Mouse (Mus musculus): ENCODE data around the gene 4930404N11Rik. TPM values are rescaled to one million over a fixed set of nuclear protein-coding genes. Genes with fewer than 3 reads are reported as not detected.

Gene 4930404N11Rik
- polyA plus RNA-seq, 2 experiments = 0.37 to 0.43 TPM

DNA sequence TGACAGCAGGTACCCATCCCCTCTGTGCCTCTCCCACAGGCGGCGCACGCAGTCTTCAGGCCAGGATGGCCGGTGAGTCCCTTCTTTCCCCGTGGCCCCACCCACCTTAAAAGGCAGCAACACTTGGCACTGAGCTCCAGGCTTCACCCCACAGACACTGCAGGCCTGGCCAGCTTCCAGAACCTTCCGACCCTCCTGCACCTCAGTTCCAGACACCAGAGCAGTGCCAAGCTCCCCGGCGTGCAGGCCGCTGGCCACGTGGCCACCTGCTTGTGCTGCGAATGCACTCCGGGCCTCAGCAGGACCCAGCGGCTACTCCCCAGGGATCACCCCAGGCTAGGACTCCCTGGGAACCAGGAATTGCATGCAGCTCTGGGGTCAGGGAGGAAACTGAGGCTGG is 52.0 kb downstream of the 4930404N11Rik start:
- WGBS = 94% methylated on average over 13 of the region's 13 CpGs
- H3K4me2 ChIP-seq (replicated peaks; ENCODE audit: low read depth, low read length, severe bottlenecking) = no peak overlapping the region
- H3K27me3 ChIP-seq (ENCODE audit: control insufficient read depth, insufficient read depth, low read length) = no peaks in the 10 kb centered on the region
- no peak for TF ChIP-seq POLR2A (IDR thresholded peaks at IDR 0.05; ENCODE audit: borderline replicate concordance, extremely low read depth, insufficient read depth, insufficient read length)
- DNase-seq (ENCODE audit: low spot score) (no peak), ATAC-seq (ENCODE audit: low FRiP score, low read depth) (no peak)
- H3K27ac ChIP-seq (replicated peaks; ENCODE audit: low read depth, low read length) = no peak overlapping the region
- peaks cover 90% of the 10 kb centered on the region for H3K36me3 ChIP-seq (ENCODE audit: control insufficient read depth, insufficient read depth, low read length)
- H3K9ac ChIP-seq (ENCODE audit: low read depth, low read length, severe bottlenecking) = no peak overlapping the region
- no peaks in the 10 kb centered on the region for H3K9me3 ChIP-seq (ENCODE audit: control insufficient read depth, low read length)
- H3K4me3 ChIP-seq (replicated peaks; ENCODE audit: low read length) = no peak overlapping the region
- H3K4me1 ChIP-seq (ENCODE audit: control insufficient read depth, insufficient read depth, low read length) = peaks cover 7% of the 10 kb centered on the region

Small RNA genes within 50 kb of the gene (microRNA-seq; reads per million reads assigned to microRNA genes)
- gene Mir6913 = not detected

Other genes with a start within 250 kb of the 4930404N11Rik start
Only the 30 nearest of the 33 such genes appear.
- gene Pias4, start 197.9 kb downstream of the 4930404N11Rik start, polyA plus RNA-seq (2012; rRNA removed) = 35.1 and 49.4 TPM in 2 replicates
- 40.4 and 44.2 TPM in 2 replicates for gene Pias4, start 197.9 kb downstream of the 4930404N11Rik start, polyA plus RNA-seq (2014; fragmentation: Nextera tagmentation; extraction: Ambion mirVana)
- 1,329 and 1,559 TPM in 2 replicates for gene Eef2, start 189.2 kb downstream of the 4930404N11Rik start, polyA plus RNA-seq (2012; rRNA removed)
- 544 and 581 TPM in 2 replicates for gene Eef2, start 189.2 kb downstream of the 4930404N11Rik start, polyA plus RNA-seq (2014; fragmentation: Nextera tagmentation; extraction: Ambion mirVana)
- 73.0 and 81.8 TPM in 2 replicates for gene Dapk3, start 182.8 kb downstream of the 4930404N11Rik start, polyA plus RNA-seq (2012; rRNA removed)
- 57.7 and 60.9 TPM in 2 replicates for gene Dapk3, start 182.8 kb downstream of the 4930404N11Rik start, polyA plus RNA-seq (2014; fragmentation: Nextera tagmentation; extraction: Ambion mirVana)
- not detected in 2 replicates for gene 4930442H23Rik, start 182.0 kb downstream of the 4930404N11Rik start, polyA plus RNA-seq (2012; rRNA removed)
- gene 4930442H23Rik, start 182.0 kb downstream of the 4930404N11Rik start, polyA plus RNA-seq (2014; fragmentation: Nextera tagmentation; extraction: Ambion mirVana) = not detected in 2 replicates
- 0.31 and 0.43 TPM in 2 replicates for gene Nmrk2, start 163.8 kb downstream of the 4930404N11Rik start, polyA plus RNA-seq (2012; rRNA removed)
- gene Nmrk2, start 163.8 kb downstream of the 4930404N11Rik start, polyA plus RNA-seq (2014; fragmentation: Nextera tagmentation; extraction: Ambion mirVana) = 0.64 and 0.87 TPM in 2 replicates
- gene Atcay, start 135.0 kb downstream of the 4930404N11Rik start, polyA plus RNA-seq (2012; rRNA removed) = 0.67 and 0.74 TPM in 2 replicates
- 0.25 TPM in 1 of 2 replicates, not detected in the other for gene Atcay, start 135.0 kb downstream of the 4930404N11Rik start, polyA plus RNA-seq (2014; fragmentation: Nextera tagmentation; extraction: Ambion mirVana)
- gene Zfr2, start 132.7 kb downstream of the 4930404N11Rik start, polyA plus RNA-seq (2012; rRNA removed) = 39.7 and 44.7 TPM in 2 replicates
- 9.7 and 10.5 TPM in 2 replicates for gene Zfr2, start 132.7 kb downstream of the 4930404N11Rik start, polyA plus RNA-seq (2014; fragmentation: Nextera tagmentation; extraction: Ambion mirVana)
- gene Matk, start 112.9 kb downstream of the 4930404N11Rik start, polyA plus RNA-seq (2012; rRNA removed) = 9.9 and 10.6 TPM in 2 replicates
- gene Matk, start 112.9 kb downstream of the 4930404N11Rik start, polyA plus RNA-seq (2014; fragmentation: Nextera tagmentation; extraction: Ambion mirVana) = 5.9 and 6.8 TPM in 2 replicates
- gene Mrpl54, start 98.9 kb downstream of the 4930404N11Rik start, polyA plus RNA-seq (2012; rRNA removed) = 93.0 and 124 TPM in 2 replicates
- gene Mrpl54, start 98.9 kb downstream of the 4930404N11Rik start, polyA plus RNA-seq (2014; fragmentation: Nextera tagmentation; extraction: Ambion mirVana) = 200 and 202 TPM in 2 replicates
- 77.9 and 102 TPM in 2 replicates for gene Apba3, start 98.9 kb downstream of the 4930404N11Rik start, polyA plus RNA-seq (2012; rRNA removed)
- gene Apba3, start 98.9 kb downstream of the 4930404N11Rik start, polyA plus RNA-seq (2014; fragmentation: Nextera tagmentation; extraction: Ambion mirVana) = 58.2 and 59.2 TPM in 2 replicates
- 2.8 and 3.5 TPM in 2 replicates for gene Tjp3, start 74.2 kb downstream of the 4930404N11Rik start, polyA plus RNA-seq (2012; rRNA removed)
- gene Tjp3, start 74.2 kb downstream of the 4930404N11Rik start, polyA plus RNA-seq (2014; fragmentation: Nextera tagmentation; extraction: Ambion mirVana) = 5.2 and 6.4 TPM in 2 replicates
- gene Pip5k1c, start 72.9 kb downstream of the 4930404N11Rik start, polyA plus RNA-seq (2012; rRNA removed) = 70.4 and 93.4 TPM in 2 replicates
- 53.0 and 60.4 TPM in 2 replicates for gene Pip5k1c, start 72.9 kb downstream of the 4930404N11Rik start, polyA plus RNA-seq (2014; fragmentation: Nextera tagmentation; extraction: Ambion mirVana)
- gene Cactin, start 44.7 kb downstream of the 4930404N11Rik start, polyA plus RNA-seq (2012; rRNA removed) = 46.5 and 50.0 TPM in 2 replicates
- 25.3 and 33.9 TPM in 2 replicates for gene Cactin, start 44.7 kb downstream of the 4930404N11Rik start, polyA plus RNA-seq (2014; fragmentation: Nextera tagmentation; extraction: Ambion mirVana)
- 9.2 and 13.7 TPM in 2 replicates for gene Tbxa2r, start 37.1 kb downstream of the 4930404N11Rik start, polyA plus RNA-seq (2012; rRNA removed)
- gene Tbxa2r, start 37.1 kb downstream of the 4930404N11Rik start, polyA plus RNA-seq (2014; fragmentation: Nextera tagmentation; extraction: Ambion mirVana) = 8.5 and 10.8 TPM in 2 replicates
- 0.09 and 0.12 TPM in 2 replicates for gene Gipc3, start 22.6 kb downstream of the 4930404N11Rik start, polyA plus RNA-seq (2012; rRNA removed)
- 0.06 TPM in 2 replicates for gene Gipc3, start 22.6 kb downstream of the 4930404N11Rik start, polyA plus RNA-seq (2014; fragmentation: Nextera tagmentation; extraction: Ambion mirVana)
- gene Hmg20b, start 15.3 kb downstream of the 4930404N11Rik start, polyA plus RNA-seq (2012; rRNA removed) = 135 and 137 TPM in 2 replicates
- gene Hmg20b, start 15.3 kb downstream of the 4930404N11Rik start, polyA plus RNA-seq (2014; fragmentation: Nextera tagmentation; extraction: Ambion mirVana) = 92.9 and 104 TPM in 2 replicates
- 12.0 and 18.5 TPM in 2 replicates for gene Mfsd12, start 8.3 kb downstream of the 4930404N11Rik start, polyA plus RNA-seq (2012; rRNA removed)
- gene Mfsd12, start 8.3 kb downstream of the 4930404N11Rik start, polyA plus RNA-seq (2014; fragmentation: Nextera tagmentation; extraction: Ambion mirVana) = 6.8 and 8.0 TPM in 2 replicates
- gene Fzr1, start 12.7 kb upstream of the 4930404N11Rik start, polyA plus RNA-seq (2012; rRNA removed) = 109 and 142 TPM in 2 replicates
- 92.8 and 95.5 TPM in 2 replicates for gene Fzr1, start 12.7 kb upstream of the 4930404N11Rik start, polyA plus RNA-seq (2014; fragmentation: Nextera tagmentation; extraction: Ambion mirVana)
- gene Dohh, start 18.6 kb upstream of the 4930404N11Rik start, polyA plus RNA-seq (2012; rRNA removed) = 54.3 and 66.7 TPM in 2 replicates
- 60.0 and 63.7 TPM in 2 replicates for gene Dohh, start 18.6 kb upstream of the 4930404N11Rik start, polyA plus RNA-seq (2014; fragmentation: Nextera tagmentation; extraction: Ambion mirVana)
- 4.3 and 5.0 TPM in 2 replicates for gene Gm48551, start 18.6 kb upstream of the 4930404N11Rik start, polyA plus RNA-seq (2012; rRNA removed)
- gene Gm48551, start 18.6 kb upstream of the 4930404N11Rik start, polyA plus RNA-seq (2014; fragmentation: Nextera tagmentation; extraction: Ambion mirVana) = 1.1 and 2.9 TPM in 2 replicates
- gene Gm48552, start 23.2 kb upstream of the 4930404N11Rik start, polyA plus RNA-seq (2012; rRNA removed) = 6.8 and 9.5 TPM in 2 replicates
- gene Gm48552, start 23.2 kb upstream of the 4930404N11Rik start, polyA plus RNA-seq (2014; fragmentation: Nextera tagmentation; extraction: Ambion mirVana) = 0.99 and 1.2 TPM in 2 replicates
- 7.5 and 7.8 TPM in 2 replicates for gene Smim24, start 27.2 kb upstream of the 4930404N11Rik start, polyA plus RNA-seq (2012; rRNA removed)
- 4.3 and 4.6 TPM in 2 replicates for gene Smim24, start 27.2 kb upstream of the 4930404N11Rik start, polyA plus RNA-seq (2014; fragmentation: Nextera tagmentation; extraction: Ambion mirVana)
- 38.1 and 56.4 TPM in 2 replicates for gene Nfic, start 89.8 kb upstream of the 4930404N11Rik start, polyA plus RNA-seq (2012; rRNA removed)
- 97.3 and 98.9 TPM in 2 replicates for gene Nfic, start 89.8 kb upstream of the 4930404N11Rik start, polyA plus RNA-seq (2014; fragmentation: Nextera tagmentation; extraction: Ambion mirVana)
- 5.9 and 7.9 TPM in 2 replicates for gene Celf5, start 116.9 kb upstream of the 4930404N11Rik start, polyA plus RNA-seq (2012; rRNA removed)
- gene Celf5, start 116.9 kb upstream of the 4930404N11Rik start, polyA plus RNA-seq (2014; fragmentation: Nextera tagmentation; extraction: Ambion mirVana) = 0.85 and 1.6 TPM in 2 replicates
- 218 and 324 TPM in 2 replicates for gene Ncln, start 130.6 kb upstream of the 4930404N11Rik start, polyA plus RNA-seq (2012; rRNA removed)
- gene Ncln, start 130.6 kb upstream of the 4930404N11Rik start, polyA plus RNA-seq (2014; fragmentation: Nextera tagmentation; extraction: Ambion mirVana) = 76.4 and 89.7 TPM in 2 replicates
- 0.50 and 0.79 TPM in 2 replicates for gene S1pr4, start 134.3 kb upstream of the 4930404N11Rik start, polyA plus RNA-seq (2012; rRNA removed)
- 0.23 and 0.66 TPM in 2 replicates for gene S1pr4, start 134.3 kb upstream of the 4930404N11Rik start, polyA plus RNA-seq (2014; fragmentation: Nextera tagmentation; extraction: Ambion mirVana)
- gene Gna15, start 158.4 kb upstream of the 4930404N11Rik start, polyA plus RNA-seq (2012; rRNA removed) = 3.7 and 3.8 TPM in 2 replicates
- 3.4 and 3.8 TPM in 2 replicates for gene Gna15, start 158.4 kb upstream of the 4930404N11Rik start, polyA plus RNA-seq (2014; fragmentation: Nextera tagmentation; extraction: Ambion mirVana)
- 97.4 and 116 TPM in 2 replicates for gene Gna11, start 179.4 kb upstream of the 4930404N11Rik start, polyA plus RNA-seq (2012; rRNA removed)
- gene Gna11, start 179.4 kb upstream of the 4930404N11Rik start, polyA plus RNA-seq (2014; fragmentation: Nextera tagmentation; extraction: Ambion mirVana) = 89.1 and 91.7 TPM in 2 replicates
- 472 and 473 TPM in 2 replicates for gene Aes, start 193.7 kb upstream of the 4930404N11Rik start, polyA plus RNA-seq (2012; rRNA removed)
- 380 and 393 TPM in 2 replicates for gene Aes, start 193.7 kb upstream of the 4930404N11Rik start, polyA plus RNA-seq (2014; fragmentation: Nextera tagmentation; extraction: Ambion mirVana)
- 250 and 345 TPM in 2 replicates for gene Tle2, start 208.7 kb upstream of the 4930404N11Rik start, polyA plus RNA-seq (2012; rRNA removed)
- gene Tle2, start 208.7 kb upstream of the 4930404N11Rik start, polyA plus RNA-seq (2014; fragmentation: Nextera tagmentation; extraction: Ambion mirVana) = 38.1 and 52.2 TPM in 2 replicates

All from limb, embryonic 14.5 days (tissue).